Mouse (Mus musculus): ENCODE measurements around the gene Tubgcp6.

Gene Tubgcp6

DNA sequence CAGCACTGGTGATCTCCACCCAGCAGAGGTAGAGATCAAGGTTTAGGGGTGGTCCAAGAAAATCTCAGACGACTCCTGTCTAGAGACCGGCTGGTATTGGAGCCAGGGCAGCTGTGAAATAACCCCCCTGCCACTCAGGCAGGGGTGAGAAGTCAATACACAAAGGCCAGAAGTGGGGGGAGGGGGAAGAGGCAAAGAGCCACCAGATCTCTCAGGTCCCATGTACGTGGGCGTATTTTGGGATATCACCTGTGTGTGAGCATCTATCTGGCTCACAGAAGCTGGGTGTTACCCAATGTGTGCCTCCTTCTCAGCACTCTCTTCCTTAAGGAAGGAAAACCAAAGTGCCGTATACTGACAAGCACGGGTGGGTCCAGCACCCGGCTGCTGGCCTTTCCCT, 59.9 kb downstream of the Tubgcp6 start:
- DNase-seq (ENCODE audit: low spot score) = no peak

DNA sequence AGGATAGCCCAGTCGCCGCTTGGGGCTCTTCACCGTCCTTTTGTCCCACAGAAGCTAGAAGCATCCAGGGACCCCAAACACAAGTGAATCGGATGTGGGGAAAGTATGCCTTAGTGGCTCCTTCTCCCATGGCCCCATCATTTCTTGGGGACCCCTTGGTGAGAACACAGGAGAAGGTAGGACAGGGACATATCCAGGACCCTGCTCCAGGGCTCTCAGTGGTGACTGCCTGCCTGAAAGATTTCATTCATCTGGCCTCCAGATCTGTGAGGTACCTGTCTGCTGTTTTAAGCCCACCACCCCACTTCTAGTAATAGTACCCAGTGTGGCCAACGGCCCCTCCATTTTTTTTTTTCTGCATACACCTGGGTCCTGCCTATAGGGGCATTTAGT, 60.4 kb downstream of the Tubgcp6 start:
- DNase-seq (ENCODE audit: low spot score) = no peak

DNA sequence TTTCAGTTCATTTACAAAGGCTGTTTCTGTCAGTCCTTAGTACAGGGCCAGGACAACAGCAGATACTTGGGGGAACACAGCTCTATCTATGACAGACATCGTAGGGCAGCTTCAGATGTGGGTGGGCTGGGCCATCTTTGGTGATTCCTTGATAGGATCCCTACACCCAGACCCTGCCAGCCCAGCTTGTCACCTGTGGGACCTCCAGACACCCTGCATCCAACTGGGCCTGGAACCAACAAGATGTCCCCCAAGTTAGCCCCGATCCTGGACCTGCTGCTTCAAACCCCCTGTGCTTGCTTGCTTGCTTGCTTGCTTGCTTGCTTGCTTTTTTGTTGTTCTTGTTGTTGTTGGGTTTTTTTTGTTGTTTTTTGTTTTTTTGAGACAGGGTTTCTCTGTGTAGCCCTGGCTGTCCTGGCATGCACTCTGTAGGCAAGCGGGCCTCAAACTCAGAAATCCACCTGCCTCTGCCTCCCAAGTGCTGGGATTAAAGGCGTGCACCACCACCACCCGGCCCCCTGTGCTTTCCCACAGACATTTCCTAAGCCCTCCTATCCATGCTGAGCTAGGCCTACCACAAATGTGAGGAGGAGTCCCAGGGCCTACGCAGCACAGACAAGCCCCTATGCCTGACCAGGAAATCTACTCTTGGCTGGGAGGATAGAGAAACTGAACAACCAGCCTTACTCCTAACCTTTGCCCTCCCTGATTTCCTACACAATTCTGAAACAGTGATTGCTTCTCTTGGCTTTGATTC, 61.0 kb downstream of the Tubgcp6 start:
- DNase-seq (ENCODE audit: low spot score) = no peak

DNA sequence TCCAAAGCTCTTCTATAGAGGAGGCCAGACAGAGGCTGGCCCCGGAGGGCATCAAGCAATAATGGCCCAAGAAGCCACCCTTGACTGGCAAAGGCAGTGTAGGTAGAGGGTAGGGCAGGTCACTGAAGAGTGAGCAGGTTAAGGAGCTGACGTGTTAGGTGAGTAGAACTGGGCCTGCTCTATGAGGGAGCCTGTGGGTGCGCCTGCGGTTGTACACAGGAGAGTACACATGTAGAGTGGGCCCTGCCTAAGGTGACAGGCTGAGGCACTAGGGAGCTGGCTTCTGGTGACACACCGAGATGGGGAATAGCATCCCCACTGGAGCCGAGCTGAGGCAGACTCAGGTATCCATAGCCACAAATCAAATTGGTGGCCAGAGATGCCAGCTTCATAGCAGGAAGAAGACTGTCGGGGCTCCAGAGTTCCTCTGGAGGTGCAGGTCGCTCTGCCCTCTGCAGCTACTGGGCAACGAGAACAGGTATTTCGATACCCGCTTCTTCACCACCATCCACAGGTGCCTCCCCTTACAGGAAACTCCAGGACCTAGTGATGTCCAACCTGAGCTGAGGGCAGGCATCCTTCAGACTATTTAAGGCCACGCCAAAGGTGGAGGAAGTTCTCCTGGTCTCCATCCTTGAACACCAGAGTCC, 62.0 kb downstream of the Tubgcp6 start:
- DNase-seq (ENCODE audit: low spot score) = no peak

DNA sequence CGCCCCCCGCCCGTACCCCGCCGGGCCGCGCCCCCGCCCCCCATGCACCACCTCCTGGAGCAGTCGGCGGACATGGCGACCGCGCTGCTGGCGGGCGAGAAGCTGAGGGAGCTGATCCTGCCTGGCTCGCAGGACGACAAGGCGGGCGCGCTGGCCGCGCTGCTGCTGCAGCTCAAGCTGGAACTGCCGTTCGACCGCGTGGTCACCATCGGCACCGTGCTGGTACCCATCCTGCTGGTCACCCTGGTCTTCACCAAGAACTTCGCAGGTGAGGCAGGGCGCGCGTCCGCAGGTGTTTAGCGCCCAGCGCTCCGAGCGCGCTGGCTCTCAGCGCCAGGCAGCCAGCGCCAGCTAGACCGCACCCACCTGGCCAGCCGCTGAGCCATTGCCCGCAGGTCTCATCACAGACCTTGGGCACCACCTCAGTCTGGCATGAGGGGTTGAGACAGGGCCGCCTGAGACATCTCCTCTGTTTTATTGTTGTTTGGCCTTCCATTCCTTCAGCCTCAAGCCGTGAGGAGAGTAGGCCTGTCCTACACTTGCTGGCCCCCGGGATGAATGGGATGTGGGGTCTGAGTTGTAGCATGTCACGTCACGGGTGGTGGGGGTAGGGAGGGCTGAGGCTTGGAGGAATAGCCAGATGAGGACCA, 62.8 kb downstream of the Tubgcp6 start:
- no peak for DNase-seq (ENCODE audit: low spot score)

DNA sequence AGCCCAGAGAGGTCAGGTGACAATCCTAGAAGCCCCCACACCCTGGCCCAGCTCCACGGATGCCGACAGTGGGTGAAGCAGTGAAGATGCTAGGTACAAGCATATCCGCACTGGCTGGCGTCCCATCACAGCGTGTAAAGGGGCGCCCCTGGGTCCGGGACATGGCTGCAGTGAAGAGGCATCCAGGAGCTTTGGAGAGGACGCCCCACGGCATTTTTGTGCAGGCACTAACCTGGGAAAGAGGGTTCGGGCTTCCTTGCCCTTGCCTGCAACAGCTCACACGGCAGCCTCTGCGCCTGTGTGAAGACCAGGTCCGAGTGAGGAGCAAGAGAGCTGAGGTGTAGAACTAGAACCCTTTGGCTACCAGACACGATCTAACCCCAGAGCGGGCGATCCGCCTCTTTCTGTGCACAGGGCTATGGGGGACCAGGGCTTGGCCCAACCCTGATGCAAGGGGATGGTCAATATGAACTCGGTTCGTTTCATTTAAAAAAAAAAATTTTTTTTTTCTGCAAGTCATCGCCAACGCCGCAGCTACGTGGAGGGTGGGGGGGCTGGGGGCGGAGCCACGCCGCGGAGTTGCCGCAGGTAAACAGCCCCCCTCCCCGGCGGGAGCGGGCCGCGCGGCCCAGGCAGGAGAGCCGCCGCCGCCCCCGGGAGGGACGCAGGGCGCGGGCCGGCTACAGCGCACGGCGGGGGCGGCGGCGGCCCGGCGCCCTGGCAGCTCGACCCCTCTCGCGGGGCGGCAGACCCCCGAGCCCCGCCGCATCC, 63.6 kb downstream of the Tubgcp6 start, which contains the start of gene Panx2:
Panx2 (plus strand) TSS at position 574 of the 771 bp plus-strand sequence.
- DNase-seq (ENCODE audit: low spot score) = no peak

DNA sequence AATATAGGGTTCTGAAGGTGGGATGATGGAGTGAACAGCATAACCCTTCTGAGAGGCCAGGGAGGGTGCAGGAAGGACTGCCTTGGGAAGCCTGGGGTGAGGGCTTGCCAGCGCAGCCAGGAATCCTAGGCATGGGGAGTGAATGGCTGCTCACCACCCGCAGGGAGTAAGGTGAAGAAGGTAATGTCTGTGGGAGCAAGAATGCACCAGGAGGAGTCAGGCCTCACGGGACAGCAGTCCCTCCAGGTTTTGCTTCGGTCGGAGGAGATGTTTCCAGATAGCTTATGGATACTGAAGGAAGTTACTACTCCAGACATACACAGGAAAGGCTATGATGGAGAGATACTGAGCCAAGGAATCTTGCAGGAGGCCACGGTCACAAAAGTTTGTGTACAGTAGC, 64.2 kb downstream of the Tubgcp6 start:
- no peak for DNase-seq (ENCODE audit: low spot score)

DNA sequence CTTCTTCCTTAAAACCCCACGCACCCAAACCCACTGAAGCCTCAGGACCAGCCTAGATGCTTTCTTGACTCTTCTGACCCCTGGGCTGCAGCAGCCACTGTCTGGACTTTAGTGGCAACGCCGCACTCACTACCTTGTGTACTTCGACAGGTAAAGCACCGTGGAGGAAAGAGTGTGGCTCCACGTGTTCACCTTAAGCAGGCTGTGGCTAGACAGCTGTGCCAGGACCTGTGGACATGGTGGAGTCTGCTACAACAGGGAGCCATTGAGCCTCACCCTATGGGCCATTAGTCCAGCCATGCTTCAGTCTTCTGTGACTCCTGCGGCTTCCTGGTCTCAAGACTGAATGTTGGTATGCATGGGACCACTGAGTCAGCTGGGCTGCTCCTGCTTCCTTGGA, 68.2 kb downstream of the Tubgcp6 start:
- no peak for DNase-seq (ENCODE audit: low spot score)
